In genomic region chr7:83884921-83885532, GRCm38 (mm10) we compare ENCODE assay signal across 8 mouse cellular contexts. TPM values are rescaled to one million over a fixed set of nuclear protein-coding genes. Genes with fewer than 3 reads are reported as not detected.
DNase-seq lines count a peak whose midpoint lies in the region; ATAC-seq and TF ChIP-seq lines count a peak whose summit lies in the region.

No protein-coding gene starts in this region.

- peaks cover 30% of the 10 kb centered on the region for H3K4me1 ChIP-seq in limb, embryonic 14.5 days (ENCODE audit: control insufficient read depth, insufficient read depth, low read length)
- peaks cover 38% of the 10 kb centered on the region for H3K4me1 ChIP-seq in midbrain, embryonic 15.5 days

- peak overlapping the region; percentile 84 for H3K9ac ChIP-seq in limb, embryonic 14.5 days (ENCODE audit: low read depth, low read length, severe bottlenecking)
- peak overlapping the region; percentile 91 for H3K9ac ChIP-seq in midbrain, embryonic 15.5 days

- ATAC-seq in limb, embryonic 14.5 days (ENCODE audit: low FRiP score, low read depth): no peak
- ATAC-seq in midbrain, embryonic 15.5 days (replicated peaks): no peak
- ATAC-seq in frontal cortex, adult (ENCODE audit: low TSS enrichment): no peak

- no peak for TF ChIP-seq POLR2A in limb, embryonic 14.5 days (IDR thresholded peaks at IDR 0.05; ENCODE audit: borderline replicate concordance, extremely low read depth, insufficient read depth, insufficient read length)

- H3K36me3 ChIP-seq in limb, embryonic 14.5 days (ENCODE audit: control insufficient read depth, insufficient read depth, low read length): no peaks in the 10 kb centered on the region
- no peaks in the 10 kb centered on the region for H3K36me3 ChIP-seq in midbrain, embryonic 15.5 days (replicated peaks)

- DNase-seq in cerebellum, adult 8-10 months: peak; percentile 23
- DNase-seq in cerebellum, postnatal 4 days (ENCODE audit: low spot score in 2 of 2): no peak
- peak; percentile 14 for DNase-seq in WW6 (ENCODE audit: low read depth, low spot score)
- DNase-seq in forelimb bud, embryonic 11.5 days (ENCODE audit: low read depth, low spot score): peak; percentile 26
- DNase-seq in limb, embryonic 14.5 days (ENCODE audit: low spot score): no peak
- no peak for DNase-seq in left cerebral cortex, adult 11 months (ENCODE audit: low spot score)

- H3K4me3 ChIP-seq in limb, embryonic 14.5 days (replicated peaks; ENCODE audit: low read length): peak overlapping the region; percentile 78
- peak overlapping the region; percentile 82 for H3K4me3 ChIP-seq in midbrain, embryonic 15.5 days

- no peaks in the 10 kb centered on the region for H3K27me3 ChIP-seq in limb, embryonic 14.5 days (ENCODE audit: control insufficient read depth, insufficient read depth, low read length)
- no peaks in the 10 kb centered on the region for H3K27me3 ChIP-seq in midbrain, embryonic 15.5 days (replicated peaks)

- H3K27ac ChIP-seq in limb, embryonic 14.5 days (replicated peaks; ENCODE audit: low read depth, low read length): peak overlapping the region; percentile 93
- H3K27ac ChIP-seq in midbrain, embryonic 15.5 days: peak overlapping the region; percentile 92

- H3K9me3 ChIP-seq in limb, embryonic 14.5 days (ENCODE audit: control insufficient read depth, low read length): no peaks in the 10 kb centered on the region
- H3K9me3 ChIP-seq in midbrain, embryonic 15.5 days: no peaks in the 10 kb centered on the region

- H3K4me2 ChIP-seq in limb, embryonic 14.5 days (replicated peaks; ENCODE audit: low read depth, low read length, severe bottlenecking): peak overlapping the region; percentile 94
- peak overlapping the region; percentile 67 for H3K4me2 ChIP-seq in midbrain, embryonic 15.5 days

- 34% methylated on average over 6 of the region's 6 CpGs for WGBS in limb, embryonic 14.5 days
- WGBS in midbrain, embryonic 15.5 days: 37% methylated on average over 6 of the region's 6 CpGs

RNA-seq across cellular contexts. Expression of gene Mesd, which starts 0.8 kb away (rescaled TPM):
- polyA plus RNA-seq in limb, embryonic 14.5 days (2012; rRNA removed): 25.6 and 39.8 TPM in 2 replicates
- 79.5 and 84.6 TPM in 2 replicates for polyA plus RNA-seq in limb, embryonic 14.5 days (2014; fragmentation: Nextera tagmentation; extraction: Ambion mirVana)
- polyA plus RNA-seq in midbrain, embryonic 15.5 days (2015; fragmentation: Nextera tagmentation; extraction: Ambion mirVana): 64.7 and 67.1 TPM in 2 replicates

RNA-seq across cellular contexts. Expression of gene Tlnrd1, which starts 0.9 kb away (rescaled TPM):
- 32.7 and 42.5 TPM in 2 replicates for polyA plus RNA-seq in limb, embryonic 14.5 days (2012; rRNA removed)
- polyA plus RNA-seq in limb, embryonic 14.5 days (2014; fragmentation: Nextera tagmentation; extraction: Ambion mirVana): 17.6 and 18.8 TPM in 2 replicates
- polyA plus RNA-seq in midbrain, embryonic 15.5 days (2015; fragmentation: Nextera tagmentation; extraction: Ambion mirVana): 10.1 and 12.1 TPM in 2 replicates

Comparison
In these comparisons a context has a peak if more than half of its experiments do, and no peak if none do; other contexts are left out.
1. DNase-seq: peak in cerebellum, adult 8-10 months (single experiment), WW6 (single experiment) and forelimb bud, embryonic 11.5 days (single experiment); none in cerebellum, postnatal 4 days (0 of 2), limb, embryonic 14.5 days (single experiment) and left cerebral cortex, adult 11 months (single experiment).